Mouse (Mus musculus): ENCODE measurements at regions not wholly inside any gene's neighbourhood (a gene's known extent, or its start where the extent isn't known, plus 50 kb on each side); places are given as distances from the start of the nearest gene placed in this dataset.

DNA sequence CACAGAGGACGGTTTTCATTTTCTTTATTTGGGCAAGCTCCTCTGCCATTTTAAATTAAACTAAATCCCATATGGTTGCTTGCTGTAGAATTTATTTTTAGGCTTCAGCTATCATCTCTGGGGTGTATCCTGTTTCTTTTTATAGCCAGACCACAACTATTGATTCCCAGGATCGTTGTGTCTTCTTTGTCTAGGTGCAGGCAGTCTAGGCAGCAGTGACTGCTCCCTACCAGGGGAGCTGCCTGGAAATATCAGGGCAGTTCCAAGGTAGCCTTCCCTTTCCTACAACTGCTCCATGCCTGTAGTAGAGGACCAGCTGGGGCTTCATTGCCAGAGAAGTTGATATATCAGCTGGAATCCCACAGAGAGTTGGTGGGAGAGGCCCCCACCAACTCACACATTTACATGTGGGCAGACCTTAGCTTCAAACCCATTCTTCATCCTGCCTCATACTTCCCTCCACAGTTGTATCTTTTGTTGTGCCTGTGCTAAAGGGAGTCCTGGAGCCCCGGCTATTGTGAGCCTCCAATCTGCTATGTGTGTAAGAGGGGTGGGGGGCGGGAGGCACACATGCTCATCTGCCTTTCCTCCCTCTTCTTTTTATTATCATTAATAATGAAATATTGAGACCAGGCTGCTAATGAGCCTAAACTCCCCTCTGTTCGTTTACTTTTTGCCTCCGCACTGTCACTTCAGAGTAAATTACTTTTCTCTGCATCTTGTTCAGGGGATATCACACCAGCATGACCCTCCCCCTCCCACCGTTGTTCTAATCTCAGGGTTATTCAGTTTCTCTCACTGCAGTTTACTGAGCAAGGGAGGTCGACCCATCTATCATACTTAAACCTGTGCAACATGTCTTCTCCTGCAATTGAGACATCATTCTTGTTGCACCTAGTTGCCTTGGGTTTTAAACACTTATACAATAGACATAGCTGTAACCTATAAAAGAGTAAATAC lies 576.3 kb upstream of the Plxna2 start:
- WGBS: 30% methylated on average over 8 of the region's 8 CpGs

GRCm38 (mm10) chr1:194038711-194039110 lies 579.3 kb upstream of the Plxna2 start:
- Histone ChIP-seq H3K4me1 (replicated peaks; ENCODE audit: control insufficient read depth, insufficient read depth, low read length) (no peaks in the 10 kb centered on the region; the same call in 1 of the 2 replicates), H3K9me3 (ENCODE audit: control insufficient read depth, low read length) (no peaks in the 10 kb centered on the region), H3K36me3 (ENCODE audit: control insufficient read depth, insufficient read depth, low read length) (no peaks in the 10 kb centered on the region), H3K27ac (ENCODE audit: low read depth) (no peak overlapping the region), H3K27me3 (replicated peaks; ENCODE audit: control insufficient read depth, insufficient read depth, low read length) (no peaks in the 10 kb centered on the region), H3K9ac (ENCODE audit: low read length) (no peak overlapping the region), H3K4me2 (ENCODE audit: low read length) (no peak overlapping the region), H3K4me3 (ENCODE audit: low read depth, low read length) (no peak overlapping the region)
- no peak for ATAC-seq (replicated peaks; ENCODE audit: low FRiP score, low TSS enrichment, low read depth)
- DNase-seq (ENCODE audit: low spot score): no peak

More for the DNA sequence above, 576.3 kb upstream of the Plxna2 start:
- no peak for DNase-seq (ENCODE audit: low spot score)
- Histone ChIP-seq H3K36me3 (ENCODE audit: control insufficient read depth, insufficient read depth, low read length) (no peaks in the 10 kb centered on the region), H3K4me2 (ENCODE audit: low read length) (no peak overlapping the region), H3K4me3 (ENCODE audit: low read depth, low read length) (no peak overlapping the region), H3K9ac (ENCODE audit: low read length) (no peak overlapping the region), H3K4me1 (replicated peaks; ENCODE audit: control insufficient read depth, insufficient read depth, low read length) (no peaks in the 10 kb centered on the region; the same call in 1 of the 2 replicates), H3K9me3 (ENCODE audit: control insufficient read depth, low read length) (no peaks in the 10 kb centered on the region), H3K27me3 (replicated peaks; ENCODE audit: control insufficient read depth, insufficient read depth, low read length) (no peaks in the 10 kb centered on the region), H3K27ac (ENCODE audit: low read depth) (no peak overlapping the region)
- ATAC-seq (replicated peaks; ENCODE audit: low FRiP score, low TSS enrichment, low read depth): no peak

- Histone ChIP-seq H3K4me3 (ENCODE audit: low read depth, low read length) (no peak overlapping the region), H3K27me3 (replicated peaks; ENCODE audit: control insufficient read depth, insufficient read depth, low read length) (no peaks in the 10 kb centered on the region), H3K9me3 (ENCODE audit: control insufficient read depth, low read length) (no peaks in the 10 kb centered on the region), H3K4me2 (ENCODE audit: low read length) (no peak overlapping the region), H3K9ac (ENCODE audit: low read length) (no peak overlapping the region), H3K36me3 (ENCODE audit: control insufficient read depth, insufficient read depth, low read length) (no peaks in the 10 kb centered on the region), H3K4me1 (replicated peaks; ENCODE audit: control insufficient read depth, insufficient read depth, low read length) (no peaks in the 10 kb centered on the region), H3K27ac (ENCODE audit: low read depth) (no peak overlapping the region)
- ATAC-seq (replicated peaks; ENCODE audit: low FRiP score, low TSS enrichment, low read depth) (no peak), DNase-seq (ENCODE audit: low spot score) (no peak)
- WGBS: 75% methylated on average over 5 of the region's 5 CpGs
These were observed 583.7 kb upstream of the Plxna2 start for GRCm38 (mm10) chr1:194034199-194034883.

GRCm38 (mm10) chr1:194032603-194033002 lies 585.4 kb upstream of the Plxna2 start:
- Histone ChIP-seq H3K4me1 (replicated peaks; ENCODE audit: control insufficient read depth, insufficient read depth, low read length) (no peaks in the 10 kb centered on the region), H3K4me2 (ENCODE audit: low read length) (no peak overlapping the region), H3K27me3 (replicated peaks; ENCODE audit: control insufficient read depth, insufficient read depth, low read length) (no peaks in the 10 kb centered on the region), H3K27ac (ENCODE audit: low read depth) (no peak overlapping the region), H3K9ac (ENCODE audit: low read length) (no peak overlapping the region), H3K9me3 (ENCODE audit: control insufficient read depth, low read length) (no peaks in the 10 kb centered on the region), H3K36me3 (ENCODE audit: control insufficient read depth, insufficient read depth, low read length) (no peaks in the 10 kb centered on the region), H3K4me3 (ENCODE audit: low read depth, low read length) (no peak overlapping the region)
- no peak for DNase-seq (ENCODE audit: low spot score)
- peak; percentile 77; the same call in 1 of the 2 replicates for ATAC-seq (replicated peaks; ENCODE audit: low FRiP score, low TSS enrichment, low read depth)
- 92% methylated on average over 1 of the region's 1 CpGs for WGBS

GRCm38 (mm10) chr1:194030651-194031228 lies 587.3 kb upstream of the Plxna2 start:
- H3K9me3 ChIP-seq (ENCODE audit: control insufficient read depth, low read length): no peaks in the 10 kb centered on the region

DNA sequence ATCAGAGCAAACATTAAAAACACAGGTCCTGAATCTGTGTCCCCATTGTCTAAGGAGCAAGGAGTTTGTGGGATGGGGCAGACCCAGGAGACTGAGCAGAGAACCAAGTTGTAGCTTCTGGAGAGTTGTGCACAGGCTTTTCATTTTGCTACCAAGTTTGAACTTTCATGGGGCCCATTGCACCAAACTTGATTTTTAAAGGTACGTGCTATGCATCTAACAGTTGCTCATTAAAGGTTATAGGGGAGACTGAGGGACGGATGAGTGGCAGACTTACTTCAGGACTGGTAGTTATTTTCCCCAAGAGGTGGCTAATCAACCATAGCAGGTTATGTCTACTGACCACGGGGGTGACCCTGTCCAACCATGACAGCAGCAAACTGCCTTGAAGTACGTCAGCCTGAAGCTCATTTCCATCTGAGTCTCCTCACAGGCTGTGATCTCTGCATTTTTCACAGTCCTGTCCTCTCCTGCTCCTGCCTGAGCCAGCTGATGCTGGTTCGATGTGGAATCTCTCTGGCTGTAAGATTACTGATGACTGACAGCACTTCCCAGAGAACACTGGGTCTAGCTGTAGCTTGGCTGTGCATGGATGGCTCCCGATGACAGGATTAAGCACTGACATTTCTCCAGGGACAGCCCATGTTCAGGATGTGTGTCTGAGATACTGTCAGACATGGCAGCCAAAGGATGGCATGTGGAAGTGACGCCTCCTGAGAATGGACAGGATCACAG lies 590.9 kb upstream of the Plxna2 start:
- no peak overlapping the region for H3K9ac ChIP-seq (ENCODE audit: low read length)
- ATAC-seq (replicated peaks; ENCODE audit: low FRiP score, low TSS enrichment, low read depth): no peak

More at GRCm38 (mm10) chr1:194030651-194031228, 587.3 kb upstream of the Plxna2 start:
- Histone ChIP-seq H3K4me1 (replicated peaks; ENCODE audit: control insufficient read depth, insufficient read depth, low read length) (no peaks in the 10 kb centered on the region), H3K4me2 (ENCODE audit: low read length) (no peak overlapping the region), H3K27me3 (replicated peaks; ENCODE audit: control insufficient read depth, insufficient read depth, low read length) (no peaks in the 10 kb centered on the region), H3K36me3 (ENCODE audit: control insufficient read depth, insufficient read depth, low read length) (no peaks in the 10 kb centered on the region), H3K9ac (ENCODE audit: low read length) (no peak overlapping the region), H3K27ac (ENCODE audit: low read depth) (no peak overlapping the region), H3K4me3 (ENCODE audit: low read depth, low read length) (no peak overlapping the region)
- WGBS: 63% methylated on average over 3 of the region's 3 CpGs
- no peak for DNase-seq (ENCODE audit: low spot score)
- no peak for ATAC-seq (replicated peaks; ENCODE audit: low FRiP score, low TSS enrichment, low read depth)

GRCm38 (mm10) chr1:194026213-194026612 lies 591.8 kb upstream of the Plxna2 start:
- no peak overlapping the region for H3K9ac ChIP-seq (ENCODE audit: low read length)
- H3K4me3 ChIP-seq (ENCODE audit: low read depth, low read length): no peak overlapping the region
- ATAC-seq (replicated peaks; ENCODE audit: low FRiP score, low TSS enrichment, low read depth): no peak
- H3K9me3 ChIP-seq (ENCODE audit: control insufficient read depth, low read length): no peaks in the 10 kb centered on the region
- DNase-seq (ENCODE audit: low spot score): no peak
- no peaks in the 10 kb centered on the region for H3K36me3 ChIP-seq (ENCODE audit: control insufficient read depth, insufficient read depth, low read length)
- no peak overlapping the region for H3K4me2 ChIP-seq (ENCODE audit: low read length)
- WGBS: 26% methylated on average over 2 of the region's 2 CpGs
- no peaks in the 10 kb centered on the region for H3K4me1 ChIP-seq (replicated peaks; ENCODE audit: control insufficient read depth, insufficient read depth, low read length)
- no peak overlapping the region for H3K27ac ChIP-seq (ENCODE audit: low read depth)
- H3K27me3 ChIP-seq (replicated peaks; ENCODE audit: control insufficient read depth, insufficient read depth, low read length): no peaks in the 10 kb centered on the region

More for the DNA sequence above, 590.9 kb upstream of the Plxna2 start:
- Histone ChIP-seq H3K27ac (ENCODE audit: low read depth) (no peak overlapping the region), H3K9me3 (ENCODE audit: control insufficient read depth, low read length) (no peaks in the 10 kb centered on the region), H3K27me3 (replicated peaks; ENCODE audit: control insufficient read depth, insufficient read depth, low read length) (no peaks in the 10 kb centered on the region), H3K4me2 (ENCODE audit: low read length) (no peak overlapping the region), H3K4me1 (replicated peaks; ENCODE audit: control insufficient read depth, insufficient read depth, low read length) (no peaks in the 10 kb centered on the region), H3K36me3 (ENCODE audit: control insufficient read depth, insufficient read depth, low read length) (no peaks in the 10 kb centered on the region), H3K4me3 (ENCODE audit: low read depth, low read length) (no peak overlapping the region)
- WGBS: 89% methylated on average over 7 of the region's 7 CpGs
- DNase-seq (ENCODE audit: low spot score): no peak

DNA sequence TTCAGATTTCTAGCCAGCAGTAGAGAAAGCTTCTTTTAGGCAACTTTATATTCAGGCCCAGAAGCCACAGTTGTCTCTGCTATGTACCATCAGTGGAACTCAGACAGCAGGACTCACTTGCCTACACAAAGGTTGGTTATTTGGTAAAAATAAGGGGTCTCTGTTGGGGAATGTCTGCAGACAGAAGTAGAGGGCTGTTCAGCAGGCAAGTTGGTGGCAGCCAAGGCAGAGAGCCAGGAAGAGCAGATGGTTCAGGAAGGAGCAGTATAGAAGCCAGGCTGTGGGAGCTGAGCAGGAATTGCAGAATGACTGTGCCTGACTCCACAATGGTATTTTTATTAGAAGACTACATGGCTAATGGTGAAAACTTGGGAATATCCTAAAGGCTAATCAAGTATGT lies 598.7 kb upstream of the Plxna2 start:
- ATAC-seq (replicated peaks; ENCODE audit: low FRiP score, low TSS enrichment, low read depth) (no peak), DNase-seq (ENCODE audit: low spot score) (no peak)
- H3K9me3 ChIP-seq (ENCODE audit: control insufficient read depth, low read length): no peaks in the 10 kb centered on the region
- no peaks in the 10 kb centered on the region for H3K36me3 ChIP-seq (ENCODE audit: control insufficient read depth, insufficient read depth, low read length)
- no peaks in the 10 kb centered on the region for H3K4me1 ChIP-seq (replicated peaks; ENCODE audit: control insufficient read depth, insufficient read depth, low read length)
- H3K4me3 ChIP-seq (ENCODE audit: low read depth, low read length): no peak overlapping the region
- no peaks in the 10 kb centered on the region for H3K27me3 ChIP-seq (replicated peaks; ENCODE audit: control insufficient read depth, insufficient read depth, low read length)
- no peak overlapping the region for H3K4me2 ChIP-seq (ENCODE audit: low read length)
- no peak overlapping the region for H3K27ac ChIP-seq (ENCODE audit: low read depth)
- H3K9ac ChIP-seq (ENCODE audit: low read length): no peak overlapping the region
